ENCODE assay signal across 16 mouse cellular contexts in genomic region chr9:66914540-66914939, GRCm38 (mm10). TPM values are rescaled to one million over a fixed set of nuclear protein-coding genes. Genes with fewer than 3 reads are reported as not detected.
DNase-seq lines count a peak whose midpoint lies in the region; ATAC-seq and TF ChIP-seq lines count a peak whose summit lies in the region.
"Had no signal": no experiment of that assay in that cellular context is flagged by ENCODE, and none has a peak within 500 bp of the region (broad histone marks: within the 10 kb centered on the region; RNA-seq: fewer than 3 reads in every experiment).

No protein-coding gene starts in this region.

- WGBS in heart, adult 2 months = 83% methylated on average over 3 of the region's 3 CpGs
- 90% methylated on average over 3 of the region's 3 CpGs for WGBS in heart, embryonic 11.5 days (ENCODE audit: insufficient replicate concordance)
- 60% methylated on average over 3 of the region's 3 CpGs for WGBS in lung, embryonic 14.5 days
- 80% methylated on average over 3 of the region's 3 CpGs for WGBS in lung, adult 2 months
- WGBS in liver, postnatal 0 days (ENCODE audit: insufficient replicate concordance) = 69% methylated on average over 3 of the region's 3 CpGs
- 93% methylated on average over 3 of the region's 3 CpGs for WGBS in hindbrain, embryonic 16.5 days

- no peak for ATAC-seq in heart, embryonic 11.5 days (replicated peaks; ENCODE audit: insufficient number of reproducible peaks, low FRiP score, low TSS enrichment)
- no peak for ATAC-seq in lung, embryonic 14.5 days (ENCODE audit: insufficient read depth)
- ATAC-seq in liver, postnatal 0 days = no peak
- no peak for ATAC-seq in hindbrain, embryonic 16.5 days
- ATAC-seq: forebrain, embryonic 14.5 days had no signal

- intact Hi-C loops in heart, adult 2 months (cut with DNase I) = no loop called here

- TF ChIP-seq EP300 in heart, adult 2 months (IDR thresholded peaks at IDR 0.05; ENCODE audit: insufficient read depth, low read depth, low read length) = no peak
- peak; percentile 79 for TF ChIP-seq EP300 in liver, postnatal 0 days (IDR thresholded peaks at IDR 0.05; ENCODE audit: low read depth)

- peaks cover 24% of the 10 kb centered on the region for H3K36me3 ChIP-seq in heart, adult 2 months (ENCODE audit: control insufficient read depth, insufficient read depth, low read length)
- no peaks in the 10 kb centered on the region for H3K36me3 ChIP-seq in heart, embryonic 11.5 days (ENCODE audit: control insufficient read depth, insufficient read depth, low read length)
- no peaks in the 10 kb centered on the region for H3K36me3 ChIP-seq in lung, embryonic 14.5 days (ENCODE audit: insufficient read depth)
- 0 out of 2 replicates have a peak, but pooled peaks cover 5% of the 10 kb centered on the region for H3K36me3 ChIP-seq in liver, postnatal 0 days (replicated peaks; ENCODE audit: insufficient read depth, low read length)
- no peaks in the 10 kb centered on the region for H3K36me3 ChIP-seq in hindbrain, embryonic 16.5 days (ENCODE audit: control insufficient read depth, insufficient read depth, low read length)
- H3K36me3 ChIP-seq: heart, embryonic 12.5 days; limb, embryonic 15.5 days had no signal

- no peak for DNase-seq in heart, adult 2 months
- DNase-seq in lung, embryonic 14.5 days = peak; percentile 40
- no peak for DNase-seq in lung, adult 2 months
- DNase-seq in induced T-regulatory cell, adult 2 months (ENCODE audit: low read depth) = peak; percentile 38
- DNase-seq in liver, postnatal 0 days = no peak
- DNase-seq in kidney, adult 11 months = no peak
- DNase-seq: cerebellum, postnatal 14 days; gastrocnemius, postnatal 36 days; kidney, adult 18-20 months; kidney, postnatal 36 days; thymus, adult 2 months had no signal

- H3K4me2 ChIP-seq in heart, embryonic 11.5 days = no peak overlapping the region
- H3K4me2 ChIP-seq in lung, embryonic 14.5 days = no peak overlapping the region
- peak overlapping the region; percentile 97 for H3K4me2 ChIP-seq in liver, postnatal 0 days (ENCODE audit: low read depth, low read length)
- H3K4me2 ChIP-seq in hindbrain, embryonic 16.5 days (ENCODE audit: low read length) = no peak overlapping the region
- H3K4me2 ChIP-seq: heart, embryonic 12.5 days; limb, embryonic 15.5 days had no signal

- TF ChIP-seq POLR2A in heart, adult 2 months (IDR thresholded peaks at IDR 0.05; ENCODE audit: insufficient read depth, low read depth, low read length) = no peak
- no peak for TF ChIP-seq POLR2A in lung, adult 2 months (IDR thresholded peaks at IDR 0.05; ENCODE audit: borderline replicate concordance, extremely low read depth, low read depth, low read length)

- H3K9ac ChIP-seq in heart, adult 2 months (ENCODE audit: low read depth, low read length) = no peak overlapping the region
- no peak overlapping the region for H3K9ac ChIP-seq in heart, embryonic 11.5 days (ENCODE audit: low read depth, low read length)
- no peak overlapping the region for H3K9ac ChIP-seq in lung, embryonic 14.5 days
- H3K9ac ChIP-seq in liver, postnatal 0 days (replicated peaks) = no peak overlapping the region
- H3K9ac ChIP-seq in hindbrain, embryonic 16.5 days (ENCODE audit: low read depth, low read length) = no peak overlapping the region
- H3K9ac ChIP-seq: heart, embryonic 12.5 days; limb, embryonic 15.5 days had no signal

- H3K27ac ChIP-seq in heart, adult 2 months = peak overlapping the region; percentile 52
- H3K27ac ChIP-seq in heart, embryonic 11.5 days (ENCODE audit: low read depth, low read length) = no peak overlapping the region
- peak overlapping the region; percentile 51; the same call in 1 of the 2 replicates for H3K27ac ChIP-seq in lung, embryonic 14.5 days (ENCODE audit: low read depth)
- H3K27ac ChIP-seq in liver, postnatal 0 days (ENCODE audit: low read depth) = peak overlapping the region; percentile 96
- no peak overlapping the region for H3K27ac ChIP-seq in hindbrain, embryonic 16.5 days (ENCODE audit: low read depth, low read length)
- H3K27ac ChIP-seq: limb, embryonic 15.5 days had no signal

- peaks cover 18% of the 10 kb centered on the region for H3K4me1 ChIP-seq in heart, adult 2 months (ENCODE audit: control insufficient read depth, insufficient read depth, low read length)
- H3K4me1 ChIP-seq in heart, embryonic 11.5 days (ENCODE audit: control insufficient read depth, insufficient read depth, low read length) = peaks cover 25% of the 10 kb centered on the region
- peaks cover 19% of the 10 kb centered on the region for H3K4me1 ChIP-seq in lung, embryonic 14.5 days (ENCODE audit: insufficient read depth)
- H3K4me1 ChIP-seq in lung, adult 2 months (ENCODE audit: control insufficient read depth, insufficient read depth, low read length) = peaks cover 21% of the 10 kb centered on the region
- H3K4me1 ChIP-seq in liver, postnatal 0 days (ENCODE audit: insufficient read depth) = peaks cover 70% of the 10 kb centered on the region
- peaks cover 13% of the 10 kb centered on the region for H3K4me1 ChIP-seq in hindbrain, embryonic 16.5 days (ENCODE audit: control insufficient read depth, insufficient read depth, low read depth, low read length)

- no peaks in the 10 kb centered on the region for H3K9me3 ChIP-seq in heart, embryonic 11.5 days (replicated peaks; ENCODE audit: control insufficient read depth, low read length)
- H3K9me3 ChIP-seq in lung, embryonic 14.5 days (ENCODE audit: low read depth, low read length) = no peaks in the 10 kb centered on the region
- no peaks in the 10 kb centered on the region for H3K9me3 ChIP-seq in liver, postnatal 0 days (ENCODE audit: low read length)
- H3K9me3 ChIP-seq in hindbrain, embryonic 16.5 days (ENCODE audit: control insufficient read depth, low read length) = no peaks in the 10 kb centered on the region
- H3K9me3 ChIP-seq: heart, embryonic 12.5 days; limb, embryonic 15.5 days had no signal

- peaks cover 5% of the 10 kb centered on the region; the same call in 1 of the 2 replicates for H3K79me2 ChIP-seq in heart, adult 2 months (replicated peaks; ENCODE audit: control insufficient read depth, insufficient read depth, low read length)

- no peak for TF ChIP-seq CTCF in heart, adult 2 months (IDR thresholded peaks at IDR 0.05)
- TF ChIP-seq CTCF in lung, embryonic 14.5 days (IDR thresholded peaks at IDR 0.05; ENCODE audit: low read depth) = no peak
- no peak for TF ChIP-seq CTCF in lung, adult 2 months (IDR thresholded peaks at IDR 0.05; ENCODE audit: insufficient read depth, low read length)
- no peak for TF ChIP-seq CTCF in liver, postnatal 0 days (IDR thresholded peaks at IDR 0.05; ENCODE audit: low read depth)

- H3K27me3 ChIP-seq in heart, adult 2 months (ENCODE audit: control insufficient read depth, insufficient read depth, low read length) = no peaks in the 10 kb centered on the region
- H3K27me3 ChIP-seq in heart, embryonic 11.5 days (ENCODE audit: control insufficient read depth, insufficient read depth, low read length) = no peaks in the 10 kb centered on the region
- H3K27me3 ChIP-seq in lung, embryonic 14.5 days (ENCODE audit: insufficient read depth, low read length) = no peaks in the 10 kb centered on the region
- no peaks in the 10 kb centered on the region for H3K27me3 ChIP-seq in liver, postnatal 0 days (ENCODE audit: insufficient read depth, low read length)
- no peaks in the 10 kb centered on the region for H3K27me3 ChIP-seq in hindbrain, embryonic 16.5 days (replicated peaks; ENCODE audit: control insufficient read depth, insufficient read depth, low read length)
- H3K27me3 ChIP-seq: heart, embryonic 12.5 days; limb, embryonic 15.5 days had no signal

- H3K4me3 ChIP-seq in heart, adult 2 months = no peak overlapping the region
- H3K4me3 ChIP-seq in heart, embryonic 11.5 days (ENCODE audit: low read depth, low read length) = no peak overlapping the region
- no peak overlapping the region for H3K4me3 ChIP-seq in lung, embryonic 14.5 days (ENCODE audit: low read depth, low read length)
- no peak overlapping the region for H3K4me3 ChIP-seq in lung, adult 2 months (replicated peaks; ENCODE audit: extremely low read depth, low read depth, low read length)
- H3K4me3 ChIP-seq in liver, postnatal 0 days (ENCODE audit: low read depth, low read length) = no peak overlapping the region
- no peak overlapping the region for H3K4me3 ChIP-seq in hindbrain, embryonic 16.5 days (ENCODE audit: low read length)
- H3K4me3 ChIP-seq: heart, embryonic 12.5 days; limb, embryonic 15.5 days had no signal

RNA-seq across cellular contexts. Expression of gene Rab8b, which starts 4.9 kb away (rescaled TPM):
- total RNA-seq in heart, adult 2 months (2021) = 1 to 10 TPM; 8.5 to 9.8 TPM
- polyA plus RNA-seq in heart, adult 2 months (2012; rRNA removed) = 5.5 and 10.0 TPM in 2 replicates
- polyA plus RNA-seq in heart, embryonic 11.5 days (2014; fragmentation: Nextera tagmentation; extraction: Ambion mirVana) = 23.6 and 24.4 TPM in 2 replicates
- polyA plus RNA-seq in lung, embryonic 14.5 days (2014; fragmentation: Nextera tagmentation; extraction: Ambion mirVana) = 29.9 and 35.0 TPM in 2 replicates
- polyA plus RNA-seq in lung, adult 2 months (2012; rRNA removed) = 11.9 and 19.2 TPM in 2 replicates
- polyA plus RNA-seq in liver, postnatal 0 days (2015; fragmentation: Nextera tagmentation; extraction: Ambion mirVana) = 9.1 and 10.7 TPM in 2 replicates
- polyA plus RNA-seq in hindbrain, embryonic 16.5 days (2015; fragmentation: Nextera tagmentation; extraction: Ambion mirVana) = 36.2 and 40.4 TPM in 2 replicates

RNA-seq across cellular contexts. Expression of gene Rps27l, which starts 31.3 kb away (rescaled TPM):
- total RNA-seq in heart, adult 2 months (2021) = 100 to 1,000 TPM; 157 to 180 TPM
- polyA plus RNA-seq in heart, adult 2 months (2012; rRNA removed) = 53.5 and 79.3 TPM in 2 replicates
- 614 and 628 TPM in 2 replicates for polyA plus RNA-seq in heart, embryonic 11.5 days (2014; fragmentation: Nextera tagmentation; extraction: Ambion mirVana)
- polyA plus RNA-seq in lung, embryonic 14.5 days (2014; fragmentation: Nextera tagmentation; extraction: Ambion mirVana) = 656 and 719 TPM in 2 replicates
- 31.1 and 36.3 TPM in 2 replicates for polyA plus RNA-seq in lung, adult 2 months (2012; rRNA removed)
- 587 and 618 TPM in 2 replicates for polyA plus RNA-seq in liver, postnatal 0 days (2015; fragmentation: Nextera tagmentation; extraction: Ambion mirVana)
- 204 and 212 TPM in 2 replicates for polyA plus RNA-seq in hindbrain, embryonic 16.5 days (2015; fragmentation: Nextera tagmentation; extraction: Ambion mirVana)

Comparison
In these comparisons a context has a peak if more than half of its experiments do, and no peak if none do; other contexts are left out.
1. DNase-seq: peak in lung, embryonic 14.5 days (single experiment) and induced T-regulatory cell, adult 2 months (single experiment); none in heart, adult 2 months (0 of 2), lung, adult 2 months (single experiment), liver, postnatal 0 days (single experiment) and kidney, adult 11 months (single experiment).
2. H3K27ac ChIP-seq: peak in heart, adult 2 months (single experiment), lung, embryonic 14.5 days (single experiment) and liver, postnatal 0 days (single experiment); none in heart, embryonic 11.5 days (single experiment) and hindbrain, embryonic 16.5 days (single experiment).